Mouse (Mus musculus) midbrain, embryonic 11.5 days (tissue): ENCODE measurements at regions not wholly inside any gene's neighbourhood (a gene's known extent, or its start where the extent isn't known, plus 50 kb on each side); places are given as distances from the start of the nearest gene placed in this dataset.

Experiments
- ATAC-seq: fragments of 200-750 bp; cut with Nextera tagmentation; 2 replicates; pipeline ENCODE4 v1.8.0; 2017; ENCODE audit warnings: moderate TSS enrichment, moderate library complexity; ENCODE audit not compliant: low FRiP score
- DNase-seq: peaks from one replicate; pipeline ENCODE4 v3.0.0; 2015; ENCODE audit warnings: low spot score; ENCODE audit errors: missing footprints
- H3K27ac ChIP-seq: fragments of 300-500 bp; sonication (generic); 2 replicates; pipeline ENCODE4 v1.5.1; 2014; ENCODE audit warnings: low read depth, low read length
- H3K27me3 ChIP-seq: fragments of 300-500 bp; sonication (generic); 2 replicates; pipeline ENCODE4 v1.6.1; 2014; ENCODE audit warnings: mild to moderate bottlenecking, low read length, moderate library complexity, mixed read lengths; ENCODE audit not compliant: control insufficient read depth, insufficient read depth
- H3K36me3 ChIP-seq: fragments of 300-500 bp; sonication (generic); 2 replicates; pipeline ENCODE4 v1.6.1; 2014; ENCODE audit warnings: mild to moderate bottlenecking, low read length, moderate library complexity, mixed read lengths; ENCODE audit not compliant: control insufficient read depth, insufficient read depth
- H3K4me1 ChIP-seq: fragments of 300-500 bp; sonication (generic); 2 replicates; pipeline ENCODE4 v1.6.1; 2014; ENCODE audit warnings: low read length; ENCODE audit not compliant: control insufficient read depth, insufficient read depth
- H3K4me2 ChIP-seq: fragments of 300-500 bp; sonication (generic); 2 replicates; pipeline ENCODE4 v1.6.1; 2014; ENCODE audit warnings: mild to moderate bottlenecking, moderate library complexity
- H3K4me3 ChIP-seq: fragments of 300-500 bp; sonication (generic); 2 replicates; pipeline ENCODE4 v1.5.1; 2014; ENCODE audit warnings: low read depth, low read length
- H3K9ac ChIP-seq: fragments of 300-500 bp; sonication (generic); 2 replicates; pipeline ENCODE4 v1.6.1; 2014; ENCODE audit warnings: low read length
- H3K9me3 ChIP-seq: fragments of 300-500 bp; sonication (generic); 2 replicates; pipeline ENCODE4 v1.6.1; 2016; ENCODE audit warnings: low read length; ENCODE audit not compliant: control insufficient read depth
- WGBS: fragments of 180-500 bp; shearing (Covaris S2); extraction: QIAGEN DNeasy Blood & Tissue Kit; methylation state at CpG from one replicate; pipeline ENCODE4 v1.1.7; 2014; 5-methylcytosine and 5-hydroxymethylcytosine counted together

- H3K9ac ChIP-seq, result no peak overlapping the region
- H3K4me2 ChIP-seq, result no peak overlapping the region
- H3K27me3 ChIP-seq, result no peaks in the 10 kb centered on the region
- H3K36me3 ChIP-seq, result no peaks in the 10 kb centered on the region
- no peaks in the 10 kb centered on the region for H3K9me3 ChIP-seq
- H3K4me3 ChIP-seq, result no peak overlapping the region
- no peak for DNase-seq
- no peak overlapping the region for H3K27ac ChIP-seq
- no peaks in the 10 kb centered on the region for H3K4me1 ChIP-seq
- ATAC-seq, result no peak
- 85% methylated on average over 2 of the region's 2 CpGs for WGBS
Observed at GRCm38 (mm10) chr2:149467801-149468200, 62.9 kb downstream of the Cst10 start.

GRCm38 (mm10) chr2:149472411-149472810 lies 67.6 kb downstream of the Cst10 start:
- Histone ChIP-seq H3K9ac (no peak overlapping the region), H3K27me3 (no peaks in the 10 kb centered on the region), H3K4me3 (no peak overlapping the region), H3K4me1 (no peaks in the 10 kb centered on the region), H3K36me3 (no peaks in the 10 kb centered on the region), H3K27ac (no peak overlapping the region), H3K4me2 (no peak overlapping the region), H3K9me3 (no peaks in the 10 kb centered on the region)
- DNase-seq (no peak), ATAC-seq (no peak)
- WGBS, result 67% methylated on average over 2 of the region's 2 CpGs

GRCm38 (mm10) chr2:149493280-149493988 lies 88.6 kb downstream of the Cst10 start:
- no peak overlapping the region for H3K4me3 ChIP-seq
- H3K9me3 ChIP-seq, result no peaks in the 10 kb centered on the region
- H3K27me3 ChIP-seq, result no peaks in the 10 kb centered on the region
- no peak overlapping the region for H3K27ac ChIP-seq
- no peak overlapping the region for H3K9ac ChIP-seq
- no peaks in the 10 kb centered on the region for H3K36me3 ChIP-seq
- ATAC-seq (no peak), DNase-seq (peak; percentile 6)
- H3K4me2 ChIP-seq, result no peak overlapping the region
- H3K4me1 ChIP-seq, result no peaks in the 10 kb centered on the region
- 60% methylated on average over 2 of the region's 2 CpGs for WGBS

- Histone ChIP-seq H3K27me3 (no peaks in the 10 kb centered on the region), H3K9ac (no peak overlapping the region), H3K9me3 (no peaks in the 10 kb centered on the region), H3K4me2 (no peak overlapping the region), H3K4me3 (no peak overlapping the region), H3K4me1 (no peaks in the 10 kb centered on the region), H3K36me3 (no peaks in the 10 kb centered on the region), H3K27ac (no peak overlapping the region)
- DNase-seq (peak; percentile 66), ATAC-seq (peak; percentile 38; the same call in 1 of the 2 replicates)
- WGBS, result 70% methylated on average over 1 of the region's 1 CpGs
Observed at GRCm38 (mm10) chr2:149512870-149513269, 108.0 kb downstream of the Cst10 start.

GRCm38 (mm10) chr2:149524424-149524823 lies 119.6 kb downstream of the Cst10 start:
- H3K27ac ChIP-seq, result no peak overlapping the region
- no peak for ATAC-seq

GRCm38 (mm10) chr2:149542837-149543236 lies 138.0 kb downstream of the Cst10 start:
- Histone ChIP-seq H3K9me3 (no peaks in the 10 kb centered on the region), H3K4me2 (no peak overlapping the region), H3K36me3 (no peaks in the 10 kb centered on the region), H3K9ac (no peak overlapping the region), H3K27ac (no peak overlapping the region), H3K4me3 (no peak overlapping the region), H3K4me1 (no peaks in the 10 kb centered on the region), H3K27me3 (no peaks in the 10 kb centered on the region)
- DNase-seq (no peak), ATAC-seq (no peak)
- WGBS, result 79% methylated on average over 2 of the region's 2 CpGs

More at GRCm38 (mm10) chr2:149524424-149524823, 119.6 kb downstream of the Cst10 start:
- Histone ChIP-seq H3K4me3 (no peak overlapping the region), H3K27me3 (no peaks in the 10 kb centered on the region), H3K9me3 (no peaks in the 10 kb centered on the region), H3K9ac (no peak overlapping the region), H3K36me3 (no peaks in the 10 kb centered on the region), H3K4me1 (no peaks in the 10 kb centered on the region), H3K4me2 (no peak overlapping the region)
- no peak for DNase-seq

GRCm38 (mm10) chr2:149545708-149546107 lies 140.9 kb downstream of the Cst10 start:
- Histone ChIP-seq H3K27me3 (no peaks in the 10 kb centered on the region), H3K9ac (no peak overlapping the region), H3K27ac (no peak overlapping the region), H3K4me2 (no peak overlapping the region), H3K9me3 (no peaks in the 10 kb centered on the region), H3K36me3 (no peaks in the 10 kb centered on the region), H3K4me1 (no peaks in the 10 kb centered on the region), H3K4me3 (no peak overlapping the region)
- 79% methylated on average over 2 of the region's 2 CpGs for WGBS
- ATAC-seq, result no peak
- DNase-seq, result no peak

GRCm38 (mm10) chr2:149546639-149547200 lies 141.9 kb downstream of the Cst10 start:
- 85% methylated on average over 2 of the region's 2 CpGs for WGBS
- H3K36me3 ChIP-seq, result no peaks in the 10 kb centered on the region
- no peak overlapping the region for H3K4me3 ChIP-seq
- H3K27ac ChIP-seq, result no peak overlapping the region
- DNase-seq (no peak), ATAC-seq (no peak)
- no peaks in the 10 kb centered on the region for H3K4me1 ChIP-seq
- no peak overlapping the region for H3K9ac ChIP-seq
- no peaks in the 10 kb centered on the region for H3K27me3 ChIP-seq
- no peak overlapping the region for H3K4me2 ChIP-seq
- no peaks in the 10 kb centered on the region for H3K9me3 ChIP-seq

- Histone ChIP-seq H3K4me2 (no peak overlapping the region), H3K4me1 (no peaks in the 10 kb centered on the region), H3K27ac (no peak overlapping the region), H3K9me3 (no peaks in the 10 kb centered on the region), H3K9ac (no peak overlapping the region), H3K27me3 (no peaks in the 10 kb centered on the region), H3K4me3 (no peak overlapping the region), H3K36me3 (no peaks in the 10 kb centered on the region)
- ATAC-seq (no peak), DNase-seq (no peak)
Observed at GRCm38 (mm10) chr2:149555209-149555608, 150.4 kb downstream of the Cst10 start.
